ENCODE assay signal across 11 mouse cellular contexts in the genomic region with DNA sequence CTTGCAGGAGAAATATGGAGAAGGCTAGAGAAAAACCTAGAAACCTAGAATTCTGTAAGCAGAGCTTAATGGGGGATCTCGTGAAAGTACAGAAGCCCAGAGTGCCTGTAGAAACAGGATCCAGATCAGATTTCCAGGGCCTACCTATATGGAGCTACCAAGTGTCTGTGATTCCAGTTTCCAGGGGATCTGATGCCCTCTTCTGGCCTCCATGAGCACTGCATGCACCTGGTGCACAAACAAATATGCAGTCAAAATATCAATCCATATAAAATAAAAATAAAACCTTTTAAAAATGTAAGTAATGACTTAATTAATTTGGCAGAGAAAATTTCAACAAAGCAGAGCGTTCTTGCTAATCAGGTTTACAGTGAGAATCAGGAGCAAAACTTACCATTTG. TPM values are rescaled to one million over a fixed set of nuclear protein-coding genes. Genes with fewer than 3 reads are reported as not detected.
A peak's percentile ranks its signal among the peaks of the same experiment; 100 is the strongest.
DNase-seq lines count a peak whose midpoint lies in the region; ATAC-seq lines count a peak whose summit lies in the region.
"Had no signal": no experiment of that assay in that cellular context is flagged by ENCODE, and none has a peak within 500 bp of the region (broad histone marks: within the 10 kb centered on the region; RNA-seq: fewer than 3 reads in every experiment).

No protein-coding gene starts in this region.

- H3K27ac ChIP-seq in hindbrain, embryonic 11.5 days (ENCODE audit: low read depth, low read length), result no peak overlapping the region
- H3K27ac ChIP-seq in hindbrain, embryonic 12.5 days, result no peak overlapping the region
- H3K27ac ChIP-seq in neural tube, embryonic 15.5 days (replicated peaks), result no peak overlapping the region

- no peak for ATAC-seq in hindbrain, embryonic 11.5 days (ENCODE audit: low FRiP score)
- no peak for ATAC-seq in hindbrain, embryonic 12.5 days (ENCODE audit: low FRiP score)
- ATAC-seq in neural tube, embryonic 15.5 days (ENCODE audit: low FRiP score), result no peak
- ATAC-seq: forebrain, embryonic 16.5 days; inflammation-experienced regulatory T-cells, adult 6 months had no signal

- H3K4me3 ChIP-seq in hindbrain, embryonic 11.5 days (ENCODE audit: low read depth, low read length), result no peak overlapping the region
- H3K4me3 ChIP-seq in hindbrain, embryonic 12.5 days, result no peak overlapping the region
- no peak overlapping the region for H3K4me3 ChIP-seq in neural tube, embryonic 15.5 days (replicated peaks)

- 57% methylated on average over 2 of the region's 2 CpGs for WGBS in hindbrain, embryonic 11.5 days
- WGBS in hindbrain, embryonic 12.5 days, result 50% methylated on average over 2 of the region's 2 CpGs
- 66% methylated on average over 2 of the region's 2 CpGs for WGBS in neural tube, embryonic 15.5 days

- no peaks in the 10 kb centered on the region for H3K27me3 ChIP-seq in hindbrain, embryonic 11.5 days (ENCODE audit: control insufficient read depth, insufficient read depth, low read length)
- no peaks in the 10 kb centered on the region for H3K27me3 ChIP-seq in hindbrain, embryonic 12.5 days
- H3K27me3 ChIP-seq in neural tube, embryonic 15.5 days (replicated peaks), result no peaks in the 10 kb centered on the region

- DNase-seq in hindbrain, embryonic 11.5 days (ENCODE audit: low spot score), result peak; percentile 39
- peak; percentile 29 for DNase-seq in neural tube, embryonic 10.5 days (ENCODE audit: extremely low spot score, low spot score)
- DNase-seq in brain, adult 2 months (ENCODE audit: low read depth, low spot score), result peak; percentile 28
- peak; percentile 44 for DNase-seq in mesoderm, embryonic 11.5 days (ENCODE audit: low read depth, low spot score)
- no peak for DNase-seq in lung, postnatal 14 days
- no peak for DNase-seq in right cerebral cortex, postnatal 36 days (ENCODE audit: low spot score in 2 of 2)

- no peaks in the 10 kb centered on the region for H3K4me1 ChIP-seq in hindbrain, embryonic 11.5 days (replicated peaks; ENCODE audit: control insufficient read depth, insufficient read depth, low read length)
- no peaks in the 10 kb centered on the region for H3K4me1 ChIP-seq in hindbrain, embryonic 12.5 days
- H3K4me1 ChIP-seq in neural tube, embryonic 15.5 days, result no peaks in the 10 kb centered on the region

- no peak overlapping the region for H3K9ac ChIP-seq in hindbrain, embryonic 11.5 days (ENCODE audit: low read depth, low read length)
- no peak overlapping the region for H3K9ac ChIP-seq in hindbrain, embryonic 12.5 days
- H3K9ac ChIP-seq in neural tube, embryonic 15.5 days (replicated peaks), result no peak overlapping the region

- no peak overlapping the region for H3K4me2 ChIP-seq in hindbrain, embryonic 11.5 days (replicated peaks; ENCODE audit: low read depth, low read length)
- H3K4me2 ChIP-seq in hindbrain, embryonic 12.5 days (replicated peaks), result no peak overlapping the region
- no peak overlapping the region for H3K4me2 ChIP-seq in neural tube, embryonic 15.5 days

- no peaks in the 10 kb centered on the region for H3K9me3 ChIP-seq in hindbrain, embryonic 11.5 days (ENCODE audit: control insufficient read depth, low read length)
- no peaks in the 10 kb centered on the region for H3K9me3 ChIP-seq in hindbrain, embryonic 12.5 days (replicated peaks)
- H3K9me3 ChIP-seq in neural tube, embryonic 15.5 days (replicated peaks), result no peaks in the 10 kb centered on the region

- H3K36me3 ChIP-seq in hindbrain, embryonic 11.5 days (ENCODE audit: control insufficient read depth, insufficient read depth, low read length), result no peaks in the 10 kb centered on the region
- H3K36me3 ChIP-seq in hindbrain, embryonic 12.5 days, result no peaks in the 10 kb centered on the region
- no peaks in the 10 kb centered on the region for H3K36me3 ChIP-seq in neural tube, embryonic 15.5 days

RNA-seq across cellular contexts. Expression of a gene that starts 1.9 kb away (rescaled TPM):
- polyA plus RNA-seq in hindbrain, embryonic 11.5 days (2014; fragmentation: Nextera tagmentation; extraction: Ambion mirVana), result not detected in 2 replicates
- polyA plus RNA-seq in hindbrain, embryonic 12.5 days (2016; fragmentation: Nextera tagmentation; extraction: Ambion mirVana), result 0.51 TPM in 1 of 2 replicates, not detected in the other
- 0.33 TPM in 1 of 2 replicates, not detected in the other for polyA plus RNA-seq in neural tube, embryonic 15.5 days (2015; fragmentation: Nextera tagmentation; extraction: Ambion mirVana)
- polyA plus RNA-seq: forebrain, embryonic 16.5 days; inflammation-experienced regulatory T-cells, adult 6 months; lung, embryonic 16.5 days had no signal

RNA-seq across cellular contexts. Expression of a gene that starts 7.7 kb away (rescaled TPM):
- 17.2 and 19.1 TPM in 2 replicates for polyA plus RNA-seq in hindbrain, embryonic 11.5 days (2014; fragmentation: Nextera tagmentation; extraction: Ambion mirVana)
- 18.4 and 22.0 TPM in 2 replicates for polyA plus RNA-seq in hindbrain, embryonic 12.5 days (2016; fragmentation: Nextera tagmentation; extraction: Ambion mirVana)
- 15.2 and 17.6 TPM in 2 replicates for polyA plus RNA-seq in neural tube, embryonic 15.5 days (2015; fragmentation: Nextera tagmentation; extraction: Ambion mirVana)

RNA-seq across cellular contexts. Expression of a gene that starts 23.5 kb away (rescaled TPM):
- polyA plus RNA-seq in hindbrain, embryonic 11.5 days (2014; fragmentation: Nextera tagmentation; extraction: Ambion mirVana), result 0.29 and 0.36 TPM in 2 replicates
- polyA plus RNA-seq in hindbrain, embryonic 12.5 days (2016; fragmentation: Nextera tagmentation; extraction: Ambion mirVana), result 0.18 and 0.46 TPM in 2 replicates
- polyA plus RNA-seq in neural tube, embryonic 15.5 days (2015; fragmentation: Nextera tagmentation; extraction: Ambion mirVana), result 2.9 and 3.1 TPM in 2 replicates

RNA-seq across cellular contexts. Expression of a gene that starts 44.2 kb away (rescaled TPM):
- 15.1 and 16.9 TPM in 2 replicates for polyA plus RNA-seq in hindbrain, embryonic 11.5 days (2014; fragmentation: Nextera tagmentation; extraction: Ambion mirVana)
- 24.0 and 24.5 TPM in 2 replicates for polyA plus RNA-seq in hindbrain, embryonic 12.5 days (2016; fragmentation: Nextera tagmentation; extraction: Ambion mirVana)
- 35.1 and 35.9 TPM in 2 replicates for polyA plus RNA-seq in neural tube, embryonic 15.5 days (2015; fragmentation: Nextera tagmentation; extraction: Ambion mirVana)

Comparison
In these comparisons a context has a peak if more than half of its experiments do, and no peak if none do; other contexts are left out.
1. DNase-seq: peak in hindbrain, embryonic 11.5 days (single experiment), neural tube, embryonic 10.5 days (single experiment), brain, adult 2 months (single experiment) and mesoderm, embryonic 11.5 days (single experiment); none in lung, postnatal 14 days (single experiment) and right cerebral cortex, postnatal 36 days (0 of 2).